Mouse (Mus musculus) forebrain, embryonic 15.5 days (tissue): ENCODE data around the gene Hoxc10. TPM values are rescaled to one million over a fixed set of nuclear protein-coding genes. Genes with fewer than 3 reads are reported as not detected.

Source experiments
- ATAC-seq: fragments of 200-750 bp; cut with Nextera tagmentation; replicated peaks from 2 replicates; pipeline ENCODE4 v1.8.0; 2017; ENCODE audit warnings: mild to moderate bottlenecking, moderate TSS enrichment, moderate library complexity
- H3K27ac ChIP-seq: fragments of 300-500 bp; sonication (generic); replicated peaks from 2 replicates; pipeline ENCODE4 v1.5.1; 2015; ENCODE audit warnings: mild to moderate bottlenecking, inconsistent platforms
- H3K27me3 ChIP-seq: fragments of 300-500 bp; sonication (generic); 2 replicates; pipeline ENCODE4 v1.6.1; 2015; ENCODE audit warnings: inconsistent platforms
- H3K36me3 ChIP-seq: fragments of 300-500 bp; sonication (generic); 2 replicates; pipeline ENCODE4 v1.6.1; 2015; ENCODE audit warnings: mild to moderate bottlenecking, inconsistent platforms
- H3K4me1 ChIP-seq: fragments of 300-500 bp; sonication (generic); 2 replicates; pipeline ENCODE4 v1.6.1; 2015; ENCODE audit warnings: inconsistent platforms
- H3K4me2 ChIP-seq: fragments of 300-500 bp; sonication (generic); replicated peaks from 2 replicates; pipeline ENCODE4 v1.6.1; 2015; ENCODE audit warnings: mild to moderate bottlenecking, inconsistent platforms
- H3K4me3 ChIP-seq: fragments of 300-500 bp; sonication (generic); 2 replicates; pipeline ENCODE4 v1.5.1; 2015; ENCODE audit warnings: mild to moderate bottlenecking, inconsistent platforms
- H3K9ac ChIP-seq: fragments of 300-500 bp; sonication (generic); replicated peaks from 2 replicates; pipeline ENCODE4 v1.6.1; 2015; ENCODE audit warnings: mild to moderate bottlenecking, inconsistent platforms
- H3K9me3 ChIP-seq: fragments of 300-500 bp; sonication (generic); 2 replicates; pipeline ENCODE4 v1.6.1; 2016; ENCODE audit warnings: inconsistent platforms
- WGBS: fragments of 180-500 bp; shearing (Covaris S2); methylation state at CpG from one replicate; pipeline ENCODE4 v1.1.7; 2015; ENCODE audit warnings: mixed read lengths; 5-methylcytosine and 5-hydroxymethylcytosine counted together
- microRNA counts: library from miRNA; unstranded; fragments of <30 nt; microRNA quantifications from one replicate; lab custom pipeline; 2016
- microRNA-seq: library from miRNA; unstranded; fragments of <30 nt; microRNA quantifications from one replicate; pipeline ENCODE4, GENCODE M21; 2016
- polyA plus RNA-seq: library from polyadenylated mRNA; unstranded; fragments of >200 nt; fragmentation: Nextera tagmentation; extraction: Ambion mirVana; gene quantifications from 2 replicates; pipeline ENCODE4 v1.2.1, GENCODE M21; 2015

Hoxc10 gene
- polyA plus RNA-seq, 1 experiment from 2014 or later = not detected

GRCm38 (mm10) chr15:103013238-103013984, 46.8 kb downstream of the Hoxc10 start:
- H3K4me3 ChIP-seq = no peak overlapping the region
- peaks cover 5% of the 10 kb centered on the region; the same call in 1 of the 2 replicates for H3K4me1 ChIP-seq
- H3K36me3 ChIP-seq = no peaks in the 10 kb centered on the region
- no peak overlapping the region for H3K27ac ChIP-seq
- no peak for ATAC-seq
- no peaks in the 10 kb centered on the region for H3K9me3 ChIP-seq
- no peak overlapping the region; the same call in 1 of the 2 replicates for H3K4me2 ChIP-seq
- H3K27me3 ChIP-seq = peaks cover 97% of the 10 kb centered on the region
- 3% methylated on average over 17 of the region's 17 CpGs for WGBS
- H3K9ac ChIP-seq = no peak overlapping the region

- H3K9ac ChIP-seq = no peak overlapping the region
Measured at GRCm38 (mm10) chr15:103014166-103015008, 47.8 kb downstream of the Hoxc10 start.

GRCm38 (mm10) chr15:103015009-103015399, 48.4 kb downstream of the Hoxc10 start:
- H3K27ac ChIP-seq = no peak overlapping the region
- peaks cover 97% of the 10 kb centered on the region for H3K27me3 ChIP-seq
- no peak overlapping the region for H3K4me2 ChIP-seq
- peaks cover 5% of the 10 kb centered on the region; the same call in 1 of the 2 replicates for H3K4me1 ChIP-seq
- H3K9me3 ChIP-seq = no peaks in the 10 kb centered on the region
- H3K4me3 ChIP-seq = no peak overlapping the region
- no peaks in the 10 kb centered on the region for H3K36me3 ChIP-seq
- no peak overlapping the region for H3K9ac ChIP-seq
- under 1% methylated on average over 28 of the region's 28 CpGs for WGBS
- no peak for ATAC-seq

More at GRCm38 (mm10) chr15:103014166-103015008, 47.8 kb downstream of the Hoxc10 start:
- no peak overlapping the region for H3K4me3 ChIP-seq
- H3K4me1 ChIP-seq = peaks cover 5% of the 10 kb centered on the region; the same call in 1 of the 2 replicates
- H3K27me3 ChIP-seq = peaks cover 97% of the 10 kb centered on the region
- no peaks in the 10 kb centered on the region for H3K36me3 ChIP-seq
- no peaks in the 10 kb centered on the region for H3K9me3 ChIP-seq
- WGBS = under 1% methylated on average over 52 of the region's 57 CpGs
- no peak overlapping the region for H3K27ac ChIP-seq
- 0 out of 2 replicates have a peak, but pooled peaks have one; percentile 23 for ATAC-seq
- no peak overlapping the region for H3K4me2 ChIP-seq

- H3K36me3 ChIP-seq = no peaks in the 10 kb centered on the region
- H3K4me3 ChIP-seq = no peak overlapping the region
- H3K9me3 ChIP-seq = no peaks in the 10 kb centered on the region
- 1% methylated on average over 19 of the region's 19 CpGs for WGBS
- peaks cover 97% of the 10 kb centered on the region for H3K27me3 ChIP-seq
- ATAC-seq = no peak
- no peak overlapping the region for H3K27ac ChIP-seq
- no peak overlapping the region for H3K9ac ChIP-seq
- peaks cover 5% of the 10 kb centered on the region; the same call in 1 of the 2 replicates for H3K4me1 ChIP-seq
- no peak overlapping the region for H3K4me2 ChIP-seq
Measured at GRCm38 (mm10) chr15:103015406-103016166, 49.0 kb downstream of the Hoxc10 start.

- H3K4me3 ChIP-seq = no peak within 1 kb of the TSS
- H3K9ac ChIP-seq = no peak within 1 kb of the TSS
- 2% methylated on average over 9 of the region's 9 CpGs for WGBS
- H3K36me3 ChIP-seq = no peaks in the 10 kb centered on the region
- peaks cover 99% of the 10 kb centered on the region for H3K27me3 ChIP-seq
- H3K4me2 ChIP-seq = no peak within 1 kb of the TSS
- H3K9me3 ChIP-seq = no peaks in the 10 kb centered on the region
- peaks cover 5% of the 10 kb centered on the region; the same call in 1 of the 2 replicates for H3K4me1 ChIP-seq
- no peak within 1 kb of the TSS for H3K27ac ChIP-seq
- ATAC-seq = no peak
Measured at GRCm38 (mm10) chr15:103018636-103019035, 52.0 kb downstream of the Hoxc10 start, which contains the start of gene Hoxc4. Gene Hoxc4 (plus strand): TSS chr15:103018934.

- H3K36me3 ChIP-seq = no peaks in the 10 kb centered on the region
- no peak overlapping the region for H3K9ac ChIP-seq
- H3K27ac ChIP-seq = no peak overlapping the region
- ATAC-seq = no peak
- H3K4me2 ChIP-seq = no peak overlapping the region
- H3K4me1 ChIP-seq = no peaks in the 10 kb centered on the region
- WGBS = 1% methylated on average over 8 of the region's 8 CpGs
- H3K27me3 ChIP-seq = peaks cover 99% of the 10 kb centered on the region
- no peaks in the 10 kb centered on the region for H3K9me3 ChIP-seq
- H3K4me3 ChIP-seq = no peak overlapping the region
Measured at GRCm38 (mm10) chr15:103020899-103021418, 54.4 kb downstream of the Hoxc10 start.

MicroRNAs encoded within 50 kb of the gene (microRNA counts, 519-probe panel; counts per million panel counts)
- microRNA mmu-miR-615-3p (lab: Ali Mortazavi, UCI) = not detected
- microRNA mmu-miR-615-5p (lab: Ali Mortazavi, UCI) = not detected

Small RNA genes lying within 50 kb of the gene (microRNA-seq; reads per million reads assigned to microRNA genes)
- gene Mir196a-2 (0.88 reads per million), gene Mir615 (11.6 reads per million, percentile 27 among the genes with 10 or more reads in this experiment)

Other genes with a start within 250 kb of the Hoxc10 start
- gene Calcoco1, start 244.6 kb upstream of the Hoxc10 start, polyA plus RNA-seq = 72.1 and 74.5 TPM in 2 replicates
- gene Hoxc13, start 45.7 kb upstream of the Hoxc10 start, polyA plus RNA-seq = not detected in 2 replicates
- not detected in 2 replicates for gene Hoxc12, start 30.0 kb upstream of the Hoxc10 start, polyA plus RNA-seq
- gene Hoxc11, start 12.4 kb upstream of the Hoxc10 start, polyA plus RNA-seq = not detected in 2 replicates
- gene Hoxc5, start 647 bp downstream of the Hoxc10 start, polyA plus RNA-seq = not detected in 2 replicates
- gene Hoxc9, start 9.6 kb downstream of the Hoxc10 start, polyA plus RNA-seq = not detected in 2 replicates
- gene Hoxc8, start 23.8 kb downstream of the Hoxc10 start, polyA plus RNA-seq = not detected in 2 replicates
- gene Hoxc6, start 31.5 kb downstream of the Hoxc10 start, polyA plus RNA-seq = not detected in 2 replicates
- not detected in 2 replicates for gene Hoxc4, start 52.1 kb downstream of the Hoxc10 start, polyA plus RNA-seq
- 24.7 and 26.8 TPM in 2 replicates for gene Smug1, start 200.3 kb downstream of the Hoxc10 start, polyA plus RNA-seq